Mouse (Mus musculus) hindbrain, embryonic 12.5 days (tissue): ENCODE measurements around the gene Gm973. TPM values are rescaled to one million over a fixed set of nuclear protein-coding genes. Genes with fewer than 3 reads are reported as not detected.

Source experiments
- ATAC-seq: fragments of 200-750 bp; cut with Nextera tagmentation; 2 replicates; pipeline ENCODE4 v1.8.0; 2017; ENCODE audit warnings: moderate TSS enrichment; ENCODE audit not compliant: low FRiP score
- H3K27ac ChIP-seq: fragments of 300-500 bp; sonication (generic); 2 replicates; pipeline ENCODE4 v1.5.1; 2016; ENCODE audit warnings: mild to moderate bottlenecking
- H3K27me3 ChIP-seq: fragments of 300-500 bp; sonication (generic); 2 replicates; pipeline ENCODE4 v1.6.1; 2016; ENCODE audit warnings: mild to moderate bottlenecking
- H3K36me3 ChIP-seq: fragments of 300-500 bp; sonication (generic); 2 replicates; pipeline ENCODE4 v1.6.1; 2016; ENCODE audit warnings: mild to moderate bottlenecking
- H3K4me1 ChIP-seq: fragments of 300-500 bp; sonication (generic); 2 replicates; pipeline ENCODE4 v1.6.1; 2016
- H3K4me2 ChIP-seq: fragments of 300-500 bp; sonication (generic); replicated peaks from 2 replicates; pipeline ENCODE4 v1.6.1; 2016; ENCODE audit warnings: mild to moderate bottlenecking
- H3K4me3 ChIP-seq: fragments of 300-500 bp; sonication (generic); 2 replicates; pipeline ENCODE4 v1.5.1; 2016; ENCODE audit warnings: mild to moderate bottlenecking
- H3K9ac ChIP-seq: fragments of 300-500 bp; sonication (generic); 2 replicates; pipeline ENCODE4 v1.6.1; 2016; ENCODE audit warnings: mild to moderate bottlenecking, moderate library complexity
- H3K9me3 ChIP-seq: fragments of 300-500 bp; sonication (generic); replicated peaks from 2 replicates; pipeline ENCODE4 v1.6.1; 2016; ENCODE audit warnings: mild to moderate bottlenecking
- WGBS: fragments of 180-500 bp; shearing (Covaris S2); methylation state at CpG from one replicate; pipeline ENCODE4 v1.1.7; 2016; 5-methylcytosine and 5-hydroxymethylcytosine counted together
- polyA plus RNA-seq: library from polyadenylated mRNA; unstranded; fragments of >200 nt; fragmentation: Nextera tagmentation; extraction: Ambion mirVana; gene quantifications from 2 replicates; pipeline ENCODE4 v1.2.1, GENCODE M21; 2016

Gm973 gene
- polyA plus RNA-seq, 1 experiment from 2014 or later, result 6.0 TPM

DNA sequence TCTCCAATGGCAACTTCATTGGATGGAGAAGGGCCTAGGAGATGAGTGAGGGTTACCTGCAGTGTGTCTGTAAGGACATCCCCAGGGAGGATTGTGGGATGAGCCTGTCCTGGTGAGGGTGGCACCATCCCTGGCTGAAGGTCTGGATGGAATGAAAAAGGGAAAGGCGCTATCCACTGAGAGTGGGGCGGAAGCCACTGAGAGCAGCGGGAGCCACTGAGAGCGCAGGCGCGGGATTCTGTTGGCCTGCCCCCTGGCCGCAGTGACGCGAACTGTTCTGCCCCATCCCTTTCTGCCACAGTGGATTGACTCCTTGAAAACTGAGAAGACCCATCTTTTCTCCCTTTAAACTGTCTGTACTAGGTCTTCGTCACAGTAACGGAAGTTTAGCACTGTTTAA is 87.8 kb downstream of the Gm973 start:
- 28% methylated on average over 11 of the region's 11 CpGs for WGBS
- 0 out of 2 replicates have a peak overlapping the region, but pooled peaks have one; percentile 41 for H3K9ac ChIP-seq
- no peak overlapping the region for H3K4me3 ChIP-seq
- peak overlapping the region; percentile 34 for H3K4me2 ChIP-seq
- ATAC-seq, result no peak
- H3K4me1 ChIP-seq, result 0 out of 2 replicates have a peak, but pooled peaks cover 5% of the 10 kb centered on the region
- no peaks in the 10 kb centered on the region for H3K27me3 ChIP-seq
- H3K9me3 ChIP-seq, result no peaks in the 10 kb centered on the region
- H3K36me3 ChIP-seq, result no peaks in the 10 kb centered on the region
- H3K27ac ChIP-seq, result no peak overlapping the region

DNA sequence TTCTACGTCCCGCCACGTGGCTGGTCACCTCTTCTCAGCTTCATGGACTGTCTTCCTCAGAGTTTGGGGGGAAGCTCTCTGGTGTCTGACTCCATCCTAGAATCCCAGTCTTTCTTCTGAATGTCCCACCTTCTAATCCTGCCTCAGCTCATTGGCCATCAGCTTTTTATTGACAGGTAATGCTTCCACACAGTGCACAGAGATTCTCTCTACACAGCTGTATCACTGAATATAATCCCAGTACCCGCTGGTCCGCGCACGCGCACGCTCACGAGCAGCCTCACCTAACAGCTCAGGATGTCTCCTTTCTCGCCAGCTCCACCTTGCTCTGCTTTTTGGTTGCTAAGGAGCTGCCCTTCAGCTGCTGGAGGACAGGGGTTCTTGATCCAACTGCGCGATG is 90.4 kb downstream of the Gm973 start:
- H3K27me3 ChIP-seq, result no peaks in the 10 kb centered on the region
- H3K9ac ChIP-seq, result no peak overlapping the region
- no peak; the same call in 1 of the 2 replicates for ATAC-seq
- H3K4me1 ChIP-seq, result 0 out of 2 replicates have a peak, but pooled peaks cover 5% of the 10 kb centered on the region
- 92% methylated on average over 13 of the region's 13 CpGs for WGBS
- no peak overlapping the region for H3K4me3 ChIP-seq
- H3K27ac ChIP-seq, result no peak overlapping the region
- H3K9me3 ChIP-seq, result 0 out of 2 replicates have a peak, but pooled peaks cover 3% of the 10 kb centered on the region
- H3K36me3 ChIP-seq, result no peaks in the 10 kb centered on the region
- H3K4me2 ChIP-seq, result no peak overlapping the region

DNA sequence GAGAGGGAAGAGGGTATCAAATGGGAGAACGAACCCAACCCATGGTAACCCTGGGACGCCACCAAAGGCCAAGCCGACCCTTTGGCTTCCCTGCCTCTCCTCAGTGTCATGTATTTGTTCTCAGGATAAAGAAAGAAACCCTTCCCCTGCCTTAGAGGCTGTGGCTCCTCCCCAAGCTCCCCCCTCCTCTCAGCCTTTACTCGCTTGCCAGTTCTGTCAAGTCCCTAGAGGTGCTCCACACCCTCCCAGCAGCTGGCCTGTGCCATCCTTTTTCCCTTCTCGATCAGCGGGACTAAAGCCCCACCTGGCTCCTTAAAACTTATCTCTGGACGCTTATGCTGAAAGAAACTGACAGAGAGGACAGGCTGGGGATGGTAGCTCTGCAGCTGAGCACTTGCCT is 91.0 kb downstream of the Gm973 start:
- ATAC-seq, result peak; percentile 64
- Histone ChIP-seq H3K4me1 (0 out of 2 replicates have a peak, but pooled peaks cover 5% of the 10 kb centered on the region), H3K4me2 (no peak overlapping the region), H3K4me3 (no peak overlapping the region), H3K9me3 (0 out of 2 replicates have a peak, but pooled peaks cover 3% of the 10 kb centered on the region), H3K36me3 (no peaks in the 10 kb centered on the region), H3K27me3 (no peaks in the 10 kb centered on the region), H3K9ac (no peak overlapping the region), H3K27ac (no peak overlapping the region)
- WGBS, result 47% methylated on average over 7 of the region's 7 CpGs

DNA sequence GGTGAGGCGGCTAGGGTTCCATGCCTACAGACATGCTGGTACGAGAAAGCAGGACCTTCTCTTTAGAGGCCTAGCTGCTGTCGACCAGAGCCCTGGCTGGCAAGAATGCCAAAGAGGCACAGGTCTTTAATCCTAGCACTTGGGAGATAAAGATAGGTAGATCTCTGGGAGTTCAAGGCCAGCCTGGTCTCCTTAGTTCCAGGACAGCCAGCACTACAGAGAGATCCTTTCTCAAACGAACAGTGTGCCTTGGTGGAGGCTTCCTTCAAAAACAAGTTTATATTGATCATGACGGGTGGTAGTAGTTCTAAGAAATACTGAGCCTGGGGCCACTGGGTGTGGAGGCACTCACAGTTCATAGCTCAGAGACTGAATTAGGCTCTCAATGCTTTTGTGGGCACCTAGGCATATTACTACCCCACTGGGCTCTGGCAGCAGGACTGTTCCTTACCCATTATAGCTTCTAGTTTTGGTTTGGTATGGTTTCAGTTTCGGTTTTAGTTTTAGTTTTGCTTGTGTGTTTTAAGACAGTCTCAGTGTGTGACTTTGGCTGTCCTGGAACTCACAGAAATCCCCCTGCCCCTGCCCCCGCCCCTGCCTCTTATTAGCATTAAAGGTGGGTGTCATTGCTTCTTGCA is 92.2 kb downstream of the Gm973 start:
- no peak overlapping the region for H3K27ac ChIP-seq
- no peak overlapping the region for H3K9ac ChIP-seq
- H3K9me3 ChIP-seq, result 0 out of 2 replicates have a peak, but pooled peaks cover 3% of the 10 kb centered on the region
- 91% methylated on average over 7 of the region's 7 CpGs for WGBS
- no peaks in the 10 kb centered on the region for H3K27me3 ChIP-seq
- H3K4me1 ChIP-seq, result 0 out of 2 replicates have a peak, but pooled peaks cover 5% of the 10 kb centered on the region
- H3K36me3 ChIP-seq, result no peaks in the 10 kb centered on the region
- H3K4me3 ChIP-seq, result no peak overlapping the region
- no peak for ATAC-seq
- no peak overlapping the region for H3K4me2 ChIP-seq

DNA sequence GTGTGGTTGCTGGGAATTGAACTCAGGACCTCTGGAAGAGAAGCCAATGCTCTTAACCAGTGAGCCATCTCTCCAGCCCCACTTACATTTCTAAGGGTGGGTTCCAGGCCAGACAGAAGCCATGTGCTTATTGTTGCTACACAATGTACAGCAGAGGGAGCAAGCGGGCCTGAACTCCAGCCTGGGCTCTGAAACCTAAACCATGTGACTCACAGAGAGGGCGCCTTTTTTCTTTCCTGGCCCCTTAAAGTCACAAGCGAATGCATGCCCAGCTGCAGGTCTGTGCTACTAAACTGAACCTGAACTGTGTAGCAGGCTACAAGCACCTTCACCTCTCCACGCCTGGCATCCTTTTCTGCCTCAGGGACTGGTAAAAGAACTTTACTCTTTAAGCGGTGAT is 92.9 kb downstream of the Gm973 start:
- Histone ChIP-seq H3K4me1 (0 out of 2 replicates have a peak, but pooled peaks cover 4% of the 10 kb centered on the region), H3K9me3 (0 out of 2 replicates have a peak, but pooled peaks cover 3% of the 10 kb centered on the region), H3K36me3 (no peaks in the 10 kb centered on the region), H3K27ac (no peak overlapping the region), H3K9ac (no peak overlapping the region), H3K4me3 (no peak overlapping the region), H3K27me3 (no peaks in the 10 kb centered on the region), H3K4me2 (no peak overlapping the region)
- 77% methylated on average over 5 of the region's 5 CpGs for WGBS
- ATAC-seq, result no peak

DNA sequence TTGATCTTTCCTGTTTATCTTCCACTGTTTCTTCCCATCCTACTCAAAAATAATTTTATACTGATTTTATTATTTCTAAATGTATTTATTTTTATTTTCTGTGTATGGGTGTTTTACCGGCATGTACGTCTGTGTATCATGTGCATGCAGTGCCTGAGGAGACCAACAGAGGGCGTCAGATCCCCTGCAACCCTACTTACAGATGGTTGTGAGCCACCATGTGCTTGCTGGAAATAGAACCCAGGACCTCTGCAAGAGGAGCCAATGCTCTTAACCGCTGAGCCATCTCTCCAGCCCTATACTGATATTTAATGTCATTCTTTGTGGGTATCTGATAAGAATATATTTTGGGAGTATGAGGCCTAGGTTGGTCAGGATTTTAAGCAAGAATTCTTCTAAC is 93.4 kb downstream of the Gm973 start:
- Histone ChIP-seq H3K4me1 (0 out of 2 replicates have a peak, but pooled peaks cover 6% of the 10 kb centered on the region), H3K9me3 (0 out of 2 replicates have a peak, but pooled peaks cover 3% of the 10 kb centered on the region), H3K4me3 (no peak overlapping the region), H3K9ac (no peak overlapping the region), H3K27me3 (no peaks in the 10 kb centered on the region), H3K4me2 (no peak overlapping the region), H3K36me3 (no peaks in the 10 kb centered on the region), H3K27ac (no peak overlapping the region)
- WGBS, result 79% methylated on average over 4 of the region's 4 CpGs
- no peak for ATAC-seq

DNA sequence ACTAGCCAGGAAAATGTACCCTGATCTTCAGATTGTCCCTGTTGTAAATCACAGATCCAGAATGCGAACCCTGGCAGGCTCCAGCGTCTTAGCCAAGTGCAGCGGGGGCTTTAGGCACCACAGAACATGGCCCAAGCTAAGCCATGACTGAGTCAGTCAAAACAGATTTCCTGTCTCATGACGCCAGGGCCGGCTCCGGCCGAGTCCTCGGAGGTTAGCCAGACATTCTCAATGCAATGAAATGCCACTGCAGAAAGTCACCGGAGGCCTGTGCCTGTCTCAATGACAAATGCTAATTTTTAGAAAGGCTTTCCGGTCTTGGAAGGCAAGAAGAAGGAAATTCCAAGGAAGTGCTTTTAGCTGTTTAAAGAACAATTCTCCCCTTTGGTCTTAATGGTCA is 93.8 kb downstream of the Gm973 start:
- Histone ChIP-seq H3K27me3 (no peaks in the 10 kb centered on the region), H3K9ac (no peak overlapping the region), H3K36me3 (no peaks in the 10 kb centered on the region), H3K4me2 (no peak overlapping the region), H3K4me3 (no peak overlapping the region), H3K9me3 (0 out of 2 replicates have a peak, but pooled peaks cover 3% of the 10 kb centered on the region), H3K4me1 (0 out of 2 replicates have a peak, but pooled peaks cover 6% of the 10 kb centered on the region), H3K27ac (no peak overlapping the region)
- WGBS, result 77% methylated on average over 10 of the region's 10 CpGs
- ATAC-seq, result no peak

DNA sequence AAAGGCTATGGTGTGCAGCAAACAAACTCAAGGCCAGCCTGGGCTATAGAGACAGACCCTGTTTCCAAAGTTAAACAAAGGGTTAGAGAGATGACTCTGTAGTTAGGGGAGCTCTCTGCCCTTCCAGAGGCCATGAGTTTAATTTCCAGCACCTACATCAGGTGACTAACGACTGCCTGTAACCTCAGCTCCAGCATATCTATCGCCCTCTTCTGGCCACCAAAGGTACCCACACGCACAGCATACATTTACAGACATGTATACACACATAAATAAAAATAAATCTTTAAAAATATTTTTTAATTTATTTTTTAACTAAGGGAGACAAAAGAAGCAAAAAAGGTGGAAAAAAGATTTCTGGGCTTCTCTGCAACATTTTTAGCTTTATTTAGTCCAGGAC is 94.9 kb downstream of the Gm973 start:
- 89% methylated on average over 3 of the region's 3 CpGs for WGBS
- H3K27ac ChIP-seq, result no peak overlapping the region
- H3K36me3 ChIP-seq, result no peaks in the 10 kb centered on the region
- H3K9ac ChIP-seq, result no peak overlapping the region
- no peak overlapping the region for H3K4me2 ChIP-seq
- H3K27me3 ChIP-seq, result no peaks in the 10 kb centered on the region
- H3K4me3 ChIP-seq, result no peak overlapping the region
- 0 out of 2 replicates have a peak, but pooled peaks cover 8% of the 10 kb centered on the region for H3K4me1 ChIP-seq
- ATAC-seq, result no peak
- H3K9me3 ChIP-seq, result 0 out of 2 replicates have a peak, but pooled peaks cover 3% of the 10 kb centered on the region

DNA sequence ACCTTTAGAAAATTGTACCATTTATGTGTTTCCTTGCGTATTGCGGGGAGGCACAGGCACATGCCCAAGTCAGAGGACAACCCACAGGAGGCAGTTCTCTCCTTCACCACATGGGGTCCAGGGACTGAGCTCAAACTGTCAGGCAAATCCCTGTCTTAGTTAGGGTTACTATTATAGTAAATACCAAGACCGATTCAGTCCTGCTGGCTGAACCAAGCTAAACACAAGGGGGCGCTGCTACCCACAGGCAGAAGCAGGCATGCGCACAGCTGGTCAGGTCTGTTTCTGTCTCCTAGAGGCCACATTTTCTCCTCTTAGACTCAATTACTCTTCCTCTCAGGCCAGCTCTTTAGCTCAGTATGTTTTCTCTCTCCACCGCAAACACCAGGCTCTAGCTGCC is 97.7 kb downstream of the Gm973 start:
- H3K4me2 ChIP-seq, result no peak overlapping the region
- H3K36me3 ChIP-seq, result no peaks in the 10 kb centered on the region
- no peak overlapping the region for H3K9ac ChIP-seq
- no peak overlapping the region for H3K4me3 ChIP-seq
- 0 out of 2 replicates have a peak, but pooled peaks cover 3% of the 10 kb centered on the region for H3K9me3 ChIP-seq
- no peak overlapping the region for H3K27ac ChIP-seq
- ATAC-seq, result no peak
- 41% methylated on average over 6 of the region's 6 CpGs for WGBS
- no peaks in the 10 kb centered on the region for H3K27me3 ChIP-seq
- H3K4me1 ChIP-seq, result 0 out of 2 replicates have a peak, but pooled peaks cover 5% of the 10 kb centered on the region

DNA sequence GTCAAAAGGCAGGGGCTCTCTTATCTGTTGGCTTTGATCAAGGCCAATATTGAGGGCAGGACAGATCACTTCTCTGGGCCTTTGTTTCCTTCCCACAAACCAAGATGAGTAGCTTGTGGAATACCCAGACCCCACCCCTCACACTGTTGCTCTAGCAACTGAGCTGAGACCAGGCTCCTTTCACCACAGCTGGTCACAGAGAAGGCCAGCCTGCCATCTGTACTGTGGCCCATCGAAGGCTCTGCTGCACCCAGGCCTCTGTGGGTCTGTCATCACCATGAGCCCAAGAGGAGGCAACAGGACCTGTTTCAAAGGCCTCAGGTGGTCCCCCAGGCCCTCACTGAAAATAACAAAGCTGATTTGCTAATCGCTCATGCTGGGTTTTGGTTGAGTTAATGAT is 99.0 kb downstream of the Gm973 start:
- H3K9me3 ChIP-seq, result 0 out of 2 replicates have a peak, but pooled peaks cover 3% of the 10 kb centered on the region
- ATAC-seq, result no peak
- no peak overlapping the region for H3K9ac ChIP-seq
- H3K36me3 ChIP-seq, result no peaks in the 10 kb centered on the region
- 81% methylated on average over 2 of the region's 2 CpGs for WGBS
- H3K27ac ChIP-seq, result no peak overlapping the region
- H3K4me2 ChIP-seq, result no peak overlapping the region
- H3K27me3 ChIP-seq, result no peaks in the 10 kb centered on the region
- no peak overlapping the region for H3K4me3 ChIP-seq
- 0 out of 2 replicates have a peak, but pooled peaks cover 5% of the 10 kb centered on the region for H3K4me1 ChIP-seq

DNA sequence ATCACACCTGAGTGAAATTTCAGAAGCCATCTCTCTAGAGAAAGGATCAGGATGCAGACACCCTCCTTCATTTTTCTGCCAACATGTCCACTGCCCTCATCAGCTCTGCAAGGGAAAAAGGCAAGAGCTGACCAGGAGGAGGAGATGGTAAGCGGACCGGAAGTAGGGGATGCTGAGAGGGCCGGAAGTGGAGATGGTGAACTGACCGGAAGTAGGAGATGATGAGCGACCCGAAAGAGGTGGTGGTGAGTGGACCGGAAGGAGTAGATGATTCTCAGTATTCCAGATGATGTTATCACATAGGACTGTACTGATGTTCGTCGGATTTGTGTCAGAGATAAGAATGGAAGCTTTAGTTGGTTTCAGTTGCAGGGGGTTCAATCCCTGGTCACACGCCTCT is 103.1 kb downstream of the Gm973 start:
- WGBS, result 91% methylated on average over 10 of the region's 10 CpGs
- no peak overlapping the region for H3K9ac ChIP-seq
- no peak overlapping the region for H3K4me3 ChIP-seq
- no peak overlapping the region for H3K27ac ChIP-seq
- H3K9me3 ChIP-seq, result no peaks in the 10 kb centered on the region
- no peaks in the 10 kb centered on the region for H3K36me3 ChIP-seq
- H3K4me2 ChIP-seq, result no peak overlapping the region
- no peak for ATAC-seq
- no peaks in the 10 kb centered on the region for H3K27me3 ChIP-seq
- 0 out of 2 replicates have a peak, but pooled peaks cover 2% of the 10 kb centered on the region for H3K4me1 ChIP-seq

DNA sequence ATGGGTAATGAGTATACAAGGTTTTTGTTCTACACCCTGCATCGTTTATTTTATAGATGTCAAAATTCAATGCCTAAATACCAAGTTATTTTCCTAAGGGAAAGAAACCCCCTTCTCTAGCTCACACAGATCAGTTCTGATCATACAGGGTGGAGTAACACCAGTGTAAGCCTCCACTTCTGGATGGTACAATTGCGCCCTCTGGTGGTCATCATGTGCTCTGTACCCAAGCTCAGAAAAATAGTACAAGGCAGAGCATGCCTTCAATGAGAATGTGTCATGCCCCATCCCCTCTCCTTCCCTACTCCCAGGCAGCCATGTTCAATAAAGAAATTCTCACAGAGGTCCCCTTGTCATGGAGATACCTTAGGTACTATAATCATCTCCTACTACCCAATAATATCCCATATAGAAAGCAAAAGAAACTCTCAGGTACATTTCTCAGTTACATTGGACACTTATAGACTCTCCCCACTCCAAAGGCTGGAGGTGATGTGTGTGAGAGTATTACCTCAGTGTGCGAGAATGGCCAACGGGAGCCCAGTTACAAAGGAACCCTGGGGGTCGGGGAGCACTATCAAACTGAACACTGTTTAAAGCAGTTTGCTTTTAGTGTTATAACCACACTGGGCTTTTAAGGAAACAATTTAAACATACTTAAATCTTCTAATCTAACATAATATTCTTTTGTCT is 107.4 kb downstream of the Gm973 start:
- peak; percentile 89 for ATAC-seq
- no peak overlapping the region for H3K27ac ChIP-seq
- no peaks in the 10 kb centered on the region for H3K9me3 ChIP-seq
- H3K4me2 ChIP-seq, result no peak overlapping the region
- no peaks in the 10 kb centered on the region for H3K4me1 ChIP-seq
- WGBS, result 34% methylated on average over 5 of the region's 5 CpGs
- no peak overlapping the region for H3K4me3 ChIP-seq
- H3K36me3 ChIP-seq, result no peaks in the 10 kb centered on the region
- H3K9ac ChIP-seq, result no peak overlapping the region
- no peaks in the 10 kb centered on the region for H3K27me3 ChIP-seq
